Mouse (Mus musculus) neutrophil, adult 59 days (primary cell): ENCODE data around the gene Mcf2l. TPM values are rescaled to one million over a fixed set of nuclear protein-coding genes. Genes with fewer than 3 reads are reported as not detected.

ENCODE experiments used
- total RNA-seq, 2 experiments: library from RNA; stranded (reverse); gene quantifications; 1 replicate in 1 of 2; 2 replicates in 1 of 2; pipeline ENCODE4 v1.2.4; 2023

Mcf2l gene
- 10 to 100 TPM; 29.7 to 42.4 TPM for total RNA-seq

GRCm38 (mm10) chr8:12873357-12874046 is at the start of gene Mcf2l:
TSS of gene Mcf2l (plus strand) at chr8:12873806.

GRCm38 (mm10) chr8:13025487-13026224 is 152.1 kb downstream of the Mcf2l start, which contains the start of gene F7:
TSS of gene F7 (plus strand) at chr8:13026034.

GRCm38 (mm10) chr8:13037015-13037414 is 163.4 kb downstream of the Mcf2l start, which contains the start of gene F10:
TSS of gene F10 (plus strand) at chr8:13037308.

DNA sequence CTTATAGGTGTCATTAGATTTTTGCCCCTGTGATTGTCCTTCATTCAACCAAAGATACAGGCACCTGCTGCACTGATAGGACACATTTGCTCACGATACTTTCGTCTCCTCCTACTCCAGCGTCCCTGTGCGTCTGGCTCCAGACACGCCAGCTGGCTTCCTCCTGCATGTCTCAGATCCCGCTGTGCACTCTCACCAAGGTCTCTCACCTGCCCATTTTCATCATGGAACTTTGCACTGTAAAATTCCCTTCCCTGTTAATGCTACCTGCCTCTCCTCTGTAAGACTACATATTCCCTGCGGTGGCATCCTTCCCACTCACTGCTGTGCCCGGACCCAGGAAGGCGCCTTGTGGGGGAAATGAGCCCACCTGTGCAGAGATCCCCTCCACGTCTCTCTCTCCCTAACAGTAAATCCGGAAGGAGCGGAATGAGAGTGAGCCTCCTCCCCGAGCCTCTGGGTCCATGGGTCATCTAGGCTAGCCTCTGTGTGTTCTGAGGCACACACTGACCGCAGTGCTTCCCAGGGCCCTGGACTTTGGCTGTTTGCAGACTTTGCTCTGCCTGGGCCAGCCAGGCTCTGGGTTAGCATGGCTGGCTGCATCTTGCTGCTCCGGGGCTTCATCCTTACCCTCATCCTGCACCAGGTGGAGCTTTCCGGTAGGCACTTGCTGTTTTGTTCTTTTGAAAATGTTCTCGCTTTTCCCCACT is 187.0 kb downstream of the Mcf2l start, which contains the start of gene Proz:
Gene Proz, plus strand, starts transcription at position 474 of the 710 bp plus-strand sequence.

Other genes with a start within 250 kb of the Mcf2l start
- gene Tubgcp3, start 201.6 kb upstream of the Mcf2l start, total RNA-seq: 10 to 100 TPM; 32.1 to 33.3 TPM
- 100 to 1,000 TPM; 105 to 123 TPM for gene Atp11a, start 116.8 kb upstream of the Mcf2l start, total RNA-seq
- gene F7, start 152.2 kb downstream of the Mcf2l start, total RNA-seq: 1 to 10 TPM; 1.2 to 2.1 TPM
- 10 to 100 TPM; 39.8 to 60.3 TPM for gene F10, start 163.5 kb downstream of the Mcf2l start, total RNA-seq
- gene Proz, start 187.1 kb downstream of the Mcf2l start, total RNA-seq: under 1 TPM in 1 of 2 experiments, not detected in 1; 0.18 TPM
- 10 to 100 TPM; 21.5 to 24.8 TPM for gene Pcid2, start 231.7 kb downstream of the Mcf2l start, total RNA-seq
- 10 to 100 TPM; 40.5 to 45.0 TPM for gene Cul4a, start 231.8 kb downstream of the Mcf2l start, total RNA-seq